Mouse (Mus musculus): Measurements from ENCODE around the gene Ctsa. TPM values are rescaled to one million over a fixed set of nuclear protein-coding genes. Genes with fewer than 3 reads are reported as not detected.

Ctsa gene
- total and polyA plus RNA-seq, 3 experiments = 19.9 to 45.5 (median 27.0) TPM

DNA sequence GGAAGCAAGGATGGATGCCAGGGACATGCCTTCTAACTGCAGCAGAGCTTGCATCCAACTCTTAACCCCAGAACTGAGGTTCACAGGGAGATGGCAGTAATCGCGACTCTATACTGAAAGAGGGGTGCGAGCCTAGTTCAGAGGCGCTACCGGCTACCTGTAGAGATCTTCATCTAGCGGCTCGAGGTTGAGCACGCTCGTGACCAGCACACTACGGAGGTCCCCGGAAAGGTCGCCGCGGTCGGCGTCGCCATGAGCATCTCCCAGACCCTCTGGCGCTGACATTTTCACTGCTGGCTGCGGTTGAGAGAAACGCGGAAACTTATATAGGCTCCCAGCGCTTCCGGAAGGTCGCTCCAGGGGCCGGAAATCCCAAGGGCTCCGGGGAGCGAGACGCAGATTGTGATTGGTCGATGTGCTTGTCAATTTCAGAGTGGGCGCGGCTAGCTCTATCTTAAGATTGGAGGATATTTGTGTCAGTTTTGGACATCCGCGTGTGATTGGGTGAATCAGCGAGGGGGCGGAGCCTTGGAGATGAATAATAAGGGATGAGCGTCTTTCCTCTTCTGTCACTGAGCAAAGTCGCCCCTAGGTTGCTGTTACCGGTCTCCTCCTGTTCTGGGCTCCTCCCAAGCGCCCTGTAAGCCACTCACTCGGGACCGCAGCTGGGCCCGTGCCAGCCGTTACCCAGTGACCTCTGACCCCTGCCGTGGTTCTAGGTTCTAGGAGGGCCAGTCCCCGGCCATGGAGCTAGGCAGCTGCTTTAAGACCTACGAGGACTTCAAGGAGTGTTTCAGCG is 27.9 kb upstream of the Ctsa start, which contains the start of the genes Acot8 and Zswim3:
TSS of gene Acot8 (minus strand) at position 350 of the 799 bp plus-strand sequence.
TSS of gene Zswim3 (plus strand) at position 566 of the 799 bp plus-strand sequence.
- TF ChIP-seq CTCF (conservative IDR thresholded peaks at IDR 0.05 in 1 of 2, IDR thresholded peaks at IDR 0.05 in 1 of 2; ENCODE audit: low read depth in 2 of 2, low read length in 2 of 2) (no peak), MXI1 (IDR thresholded peaks at IDR 0.05; ENCODE audit: low read depth, low read length) (peak; percentile 82), MAFK (IDR thresholded peaks at IDR 0.05; ENCODE audit: insufficient replicate concordance, low read length) (no peak), CHD1 (IDR thresholded peaks at IDR 0.05; ENCODE audit: low read depth, low read length) (no peak), ZNF384 (IDR thresholded peaks at IDR 0.05; ENCODE audit: low read depth, low read length) (no peak), NELFE (IDR thresholded peaks at IDR 0.05; ENCODE audit: low read depth, low read length) (peak; percentile 98), POLR2AphosphoS2 (IDR thresholded peaks at IDR 0.05; ENCODE audit: low read depth, low read length) (0 out of 2 replicates have a peak, but pooled peaks have one; percentile 78), POLR2A (IDR thresholded peaks at IDR 0.05; ENCODE audit: low read depth, low read length) (peak; percentile 99), MAX (IDR thresholded peaks at IDR 0.05; ENCODE audit: low read length) (peak; percentile 57; the same call in 1 of the 2 replicates), USF1 (IDR thresholded peaks at IDR 0.05; ENCODE audit: low read depth, low read length) (no peak), TCF12 (IDR thresholded peaks at IDR 0.05; ENCODE audit: low read depth, low read length) (peak; percentile 60; the same call in 1 of the 2 replicates), TBP (conservative IDR thresholded peaks at IDR 0.05; ENCODE audit: low read depth, low read length) (peak; percentile 98), E2F4 (IDR thresholded peaks at IDR 0.05; ENCODE audit: insufficient replicate concordance, low read depth, low read length) (no peak), MAZ (IDR thresholded peaks at IDR 0.05; ENCODE audit: low read depth, low read length) (peak; percentile 36), SIN3A (IDR thresholded peaks at IDR 0.05; ENCODE audit: low read length) (peak; percentile 84), MYC (IDR thresholded peaks at IDR 0.05; ENCODE audit: low read depth, low read length) (no peak), RAD21 (IDR thresholded peaks at IDR 0.05; ENCODE audit: low read depth, low read length) (no peak), IRF4 (IDR thresholded peaks at IDR 0.05; ENCODE audit: low read depth, low read length) (no peak; the same call in 1 of the 2 replicates), ZKSCAN1 (IDR thresholded peaks at IDR 0.05; ENCODE audit: borderline replicate concordance, low read depth, low read length) (no peak), HCFC1 (IDR thresholded peaks at IDR 0.05; ENCODE audit: low read depth, low read length) (peak; percentile 83), BHLHE40 (IDR thresholded peaks at IDR 0.05; ENCODE audit: low read depth, low read length) (peak; percentile 77), PAX5 (IDR thresholded peaks at IDR 0.05; ENCODE audit: low read length) (no peak), MEF2A (IDR thresholded peaks at IDR 0.05; ENCODE audit: borderline replicate concordance, low read depth, low read length) (0 out of 2 replicates have a peak, but pooled peaks have one; percentile 3), JUND (conservative IDR thresholded peaks at IDR 0.05; ENCODE audit: low read depth, low read length) (no peak), NRF1 (IDR thresholded peaks at IDR 0.05; ENCODE audit: low read depth, low read length) (peak; percentile 33; the same call in 1 of the 2 replicates), ZMIZ1 (IDR thresholded peaks at IDR 0.05; ENCODE audit: low read depth, low read length) (peak; percentile 93), USF2 (conservative IDR thresholded peaks at IDR 0.05; ENCODE audit: low read depth, low read length) (no peak), ETS1 (conservative IDR thresholded peaks at IDR 0.05; ENCODE audit: low read depth, low read length) (no peak), ZC3H11A (IDR thresholded peaks at IDR 0.05; ENCODE audit: low read depth, low read length) (no peak), JUN (IDR thresholded peaks at IDR 0.05; ENCODE audit: insufficient read depth, low read depth, low read length) (no peak), ELF1 (IDR thresholded peaks at IDR 0.05; ENCODE audit: low read depth, low read length) (peak; percentile 91), SMC3 (IDR thresholded peaks at IDR 0.05; ENCODE audit: low read depth, low read length) (no peak), UBTF (IDR thresholded peaks at IDR 0.05; ENCODE audit: low read depth, low read length) (0 out of 2 replicates have a peak, but pooled peaks have one; percentile 4), GABPA (IDR thresholded peaks at IDR 0.05; ENCODE audit: insufficient replicate concordance, low read depth, low read length) (no peak), CHD2 (IDR thresholded peaks at IDR 0.05; ENCODE audit: low read length) (peak; percentile 97), EP300 (IDR thresholded peaks at IDR 0.05; ENCODE audit: low read length) (no peak), RCOR1 (conservative IDR thresholded peaks at IDR 0.05; ENCODE audit: low read depth, low read length) (0 out of 2 replicates have a peak, but pooled peaks have one; percentile 35), KAT2A (IDR thresholded peaks at IDR 0.05; ENCODE audit: insufficient replicate concordance, low read length) (peak; percentile 88; the same call in 1 of the 2 replicates)
- DNase-seq (ENCODE audit: extremely low read depth) = peak; percentile 100
- Histone ChIP-seq H3K4me2 (ENCODE audit: insufficient read depth, low read depth, poor library complexity, severe bottlenecking) (peak within 1 kb of the TSS; percentile 73), H3K36me3 (replicated peaks in 1 of 2; ENCODE audit: control insufficient read depth in 1 of 2, insufficient read depth in 1 of 2, low read length in 1 of 2) (peaks cover 13 to 47% of the 10 kb centered on the region in 2 experiments), H3K9ac (ENCODE audit: insufficient read depth, low read depth) (peak within 1 kb of the TSS; percentile 79), H3K27me3 (replicated peaks) (no peaks in the 10 kb centered on the region), H3K4me3 (replicated peaks in 1 of 3; ENCODE audit: low read depth in 2 of 3, low read length in 2 of 3, poor library complexity in 1 of 3) (peak within 1 kb of the TSS; percentile 86 to 93 (median 93)), H3K9me3 (replicated peaks; ENCODE audit: low read length) (no peaks in the 10 kb centered on the region), H3K4me1 (ENCODE audit: control insufficient read depth in 1 of 2, insufficient read depth in 2 of 2) (peaks cover 5 to 25% of the 10 kb centered on the region in 2 experiments; a peak in 2 of 4 replicates), H3K79me2 (replicated peaks; ENCODE audit: control insufficient read depth, extremely low read depth, insufficient read depth, poor library complexity, severe bottlenecking) (peaks cover 12% of the 10 kb centered on the region), H3K27ac (ENCODE audit: insufficient read depth, low read depth) (peak within 1 kb of the TSS; percentile 47)
- dilution Hi-C loops (cut with MboI; ENCODE audit: extremely low pct_ligation_motif_present, extremely low pct_unique_long_range_greater_than_20kb, low sequenced_read_pairs) = no loop called here
- in situ Hi-C loops (cut with MboI; ENCODE audit: low pct_ligation_motif_present, low pct_unique_long_range_greater_than_20kb, low sequenced_read_pairs) = no loop called here
